Mouse (Mus musculus) retina, postnatal 7 days (tissue): ENCODE results near the gene Nme7.

ENCODE experiments used
- DNase-seq: peaks from one replicate; pipeline ENCODE4 v3.0.0-alpha.2; 2012; ENCODE audit warnings: low read depth, low spot score

The Nme7 gene

GRCm38 (mm10) chr1:164320731-164321130 is 16.8 kb downstream of the Nme7 start:
- DNase-seq, result no peak

GRCm38 (mm10) chr1:164321408-164321807 is 17.5 kb downstream of the Nme7 start:
- DNase-seq, result no peak

GRCm38 (mm10) chr1:164322987-164323650 is 19.2 kb downstream of the Nme7 start:
- no peak for DNase-seq

- no peak for DNase-seq
These were observed 20.3 kb downstream of the Nme7 start for GRCm38 (mm10) chr1:164324221-164324620.

GRCm38 (mm10) chr1:164324878-164325277 is 21.0 kb downstream of the Nme7 start:
- no peak for DNase-seq

GRCm38 (mm10) chr1:164326600-164327155 is 22.8 kb downstream of the Nme7 start:
- DNase-seq, result no peak

GRCm38 (mm10) chr1:164327764-164328163 is 23.8 kb downstream of the Nme7 start:
- no peak for DNase-seq

GRCm38 (mm10) chr1:164332559-164332958 is 28.6 kb downstream of the Nme7 start:
- DNase-seq, result no peak

- no peak for DNase-seq
These were observed 31.5 kb downstream of the Nme7 start for GRCm38 (mm10) chr1:164335435-164335834.

- DNase-seq, result no peak
These were observed 31.9 kb downstream of the Nme7 start for GRCm38 (mm10) chr1:164335846-164336245.

GRCm38 (mm10) chr1:164342161-164342560 is 38.2 kb downstream of the Nme7 start:
- no peak for DNase-seq

- DNase-seq, result no peak
These were observed 49.5 kb downstream of the Nme7 start for GRCm38 (mm10) chr1:164353443-164353842.

- no peak for DNase-seq
These were observed 54.1 kb downstream of the Nme7 start for GRCm38 (mm10) chr1:164357995-164358394.

GRCm38 (mm10) chr1:164361997-164362396 is 58.1 kb downstream of the Nme7 start:
- no peak for DNase-seq

- peak; percentile 34 for DNase-seq
These were observed 62.5 kb downstream of the Nme7 start for GRCm38 (mm10) chr1:164366156-164367128.

GRCm38 (mm10) chr1:164368152-164368551 is 64.2 kb downstream of the Nme7 start:
- DNase-seq, result no peak

GRCm38 (mm10) chr1:164369781-164370180 is 65.9 kb downstream of the Nme7 start:
- no peak for DNase-seq

GRCm38 (mm10) chr1:164373029-164373428 is 69.1 kb downstream of the Nme7 start:
- no peak for DNase-seq

- DNase-seq, result no peak
These were observed 70.1 kb downstream of the Nme7 start for GRCm38 (mm10) chr1:164374020-164374419.

- no peak for DNase-seq
These were observed 71.7 kb downstream of the Nme7 start for GRCm38 (mm10) chr1:164375626-164376025.

- DNase-seq, result no peak
These were observed 73.0 kb downstream of the Nme7 start for GRCm38 (mm10) chr1:164376761-164377487.

GRCm38 (mm10) chr1:164383621-164384020 is 79.7 kb downstream of the Nme7 start:
- no peak for DNase-seq
